Mouse (Mus musculus) natural killer cell, adult 2 months (primary cell): ENCODE data around the gene Rnf24.

Source experiments
- DNase-seq, 2 experiments: peaks; one replicate each; pipeline ENCODE4 v3.0.0; 2022; ENCODE audit warnings: low spot score in 2 of 2

Gene Rnf24

GRCm38 (mm10) chr2:131262680-131263670 lies 89.7 kb downstream of the Rnf24 start:
- DNase-seq, result peak; percentile 29 to 30

GRCm38 (mm10) chr2:131262213-131262672 lies 90.4 kb downstream of the Rnf24 start, which contains the start of gene Pank2:
Gene Pank2 (plus strand): TSS chr2:131262495.
- peak; percentile 91 to 94 for DNase-seq

GRCm38 (mm10) chr2:131261481-131262212 lies 91.0 kb downstream of the Rnf24 start:
- no peak for DNase-seq

- DNase-seq, result no peak
Observed at GRCm38 (mm10) chr2:131260544-131261307, 92.0 kb downstream of the Rnf24 start.

- DNase-seq, result no peak
Observed at GRCm38 (mm10) chr2:131258693-131259092, 94.0 kb downstream of the Rnf24 start.

GRCm38 (mm10) chr2:131255738-131256137 lies 97.0 kb downstream of the Rnf24 start:
- no peak for DNase-seq

GRCm38 (mm10) chr2:131254329-131254713 lies 98.4 kb downstream of the Rnf24 start:
- DNase-seq, result no peak

GRCm38 (mm10) chr2:131253681-131254328 lies 98.9 kb downstream of the Rnf24 start:
- peak; percentile 68 to 71 for DNase-seq
